Mouse (Mus musculus) layer of hippocampus, adult 2 months (tissue): Measurements from ENCODE around the gene Nfe2l2. TPM values are rescaled to one million over a fixed set of nuclear protein-coding genes. Genes with fewer than 3 reads are reported as not detected.
A peak's percentile ranks its signal among the peaks of the same experiment; 100 is the strongest.

Experiments used
- DNase-seq, 2 experiments: peaks; one replicate each; pipeline ENCODE4 v3.0.0; 2022; ENCODE audit warnings: low spot score in 2 of 2
- H3K27ac ChIP-seq: fragments of 200-600 bp; 2 replicates; pipeline ENCODE4 v1.8.1; 2022
- H3K4me3 ChIP-seq: fragments of 200-600 bp; 2 replicates; pipeline ENCODE4 v1.8.1; 2022; ENCODE audit warnings: mild to moderate bottlenecking
- CTCF ChIP-seq: fragments of 200-600 bp; conservative IDR thresholded peaks from 2 replicates; pipeline ENCODE4 v1.8.1; 2022; ENCODE audit warnings: antibody characterized with exemption, mild to moderate bottlenecking, moderate library complexity
- total RNA-seq, 2 experiments: library from RNA; stranded (reverse); gene quantifications; 2 replicates each; pipeline ENCODE4 v1.2.3; 2021

Gene Nfe2l2
- total RNA-seq, 2 experiments from 2014 or later = 12.6 to 13.6 TPM

DNA sequence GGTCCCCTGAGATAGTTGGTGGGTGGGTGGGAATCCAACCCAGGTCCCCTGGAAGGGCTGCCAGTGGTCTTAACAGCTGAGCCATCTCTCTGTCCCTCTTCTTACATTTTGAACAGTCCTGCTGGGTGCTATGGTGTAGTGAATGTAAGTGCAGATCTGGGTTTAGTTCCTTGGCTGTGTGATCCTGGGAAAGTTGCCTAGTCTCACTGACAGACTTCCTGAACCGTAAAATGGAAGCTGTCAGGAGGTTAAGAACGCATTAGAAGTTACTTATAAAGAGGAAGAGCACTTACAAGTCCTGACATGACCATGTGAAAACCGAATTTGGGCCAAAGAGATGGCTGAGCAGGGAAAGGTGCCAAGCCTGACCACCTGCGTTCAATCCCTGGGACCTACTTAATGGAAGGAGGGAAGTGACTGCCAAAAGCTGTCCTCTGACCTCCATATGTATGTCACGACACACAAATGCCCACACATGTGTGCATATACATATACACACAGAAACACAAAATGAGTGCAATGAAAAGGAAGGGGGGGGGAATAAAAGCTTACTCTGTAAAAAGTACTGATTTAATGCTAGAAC lies 20.5 kb upstream of the Nfe2l2 start:
- H3K4me3 ChIP-seq = no peak overlapping the region
- no peak for DNase-seq
- TF ChIP-seq CTCF = no peak
- H3K27ac ChIP-seq = no peak overlapping the region

DNA sequence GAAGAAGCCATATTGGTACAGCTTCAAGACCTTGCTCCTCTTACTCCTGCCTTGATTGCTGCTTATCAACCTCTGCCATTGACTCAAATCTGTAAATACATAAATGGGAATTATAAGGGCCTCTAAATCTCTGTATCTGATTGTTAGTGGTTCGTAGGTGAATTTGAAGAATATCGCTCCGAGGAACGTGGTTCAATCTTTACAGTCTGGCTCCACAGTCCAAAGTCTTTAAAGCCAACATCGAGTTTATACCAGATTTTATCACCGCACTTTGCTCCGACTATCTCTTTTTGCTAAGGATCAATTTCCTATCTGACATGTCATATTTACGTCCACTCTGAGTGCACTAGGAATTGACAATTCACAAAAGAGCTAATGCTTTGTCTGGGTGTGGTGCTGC lies 19.0 kb upstream of the Nfe2l2 start:
- no peak for DNase-seq
- no peak overlapping the region for H3K4me3 ChIP-seq
- TF ChIP-seq CTCF = no peak
- no peak overlapping the region for H3K27ac ChIP-seq

DNA sequence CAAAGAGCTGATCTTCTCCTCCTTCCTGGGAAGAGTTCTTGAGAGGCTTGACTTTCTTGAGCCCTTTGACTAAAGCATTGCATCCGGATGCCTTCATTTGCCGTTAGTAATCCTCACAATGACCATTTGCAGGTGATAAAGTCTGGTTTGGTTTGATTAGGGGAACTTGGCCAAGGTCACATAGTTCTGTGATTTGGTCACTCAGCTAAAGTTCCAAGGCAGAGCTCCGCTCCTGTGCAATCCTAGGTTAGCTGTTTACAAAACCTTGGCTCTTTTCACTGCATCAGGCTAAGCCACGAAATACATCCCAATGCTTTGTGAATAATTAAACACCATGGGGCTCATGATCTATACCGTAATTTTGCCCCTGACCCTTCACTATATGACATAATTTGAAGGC lies 18.5 kb upstream of the Nfe2l2 start:
- DNase-seq = no peak
- no peak for TF ChIP-seq CTCF
- H3K27ac ChIP-seq = no peak overlapping the region

GRCm38 (mm10) chr2:75720236-75721027 lies 16.0 kb upstream of the Nfe2l2 start:
- DNase-seq = no peak
- TF ChIP-seq CTCF = no peak
- Histone ChIP-seq H3K27ac (no peak overlapping the region), H3K4me3 (no peak overlapping the region)

More for the DNA sequence above, 18.5 kb upstream of the Nfe2l2 start:
- H3K4me3 ChIP-seq = no peak overlapping the region

DNA sequence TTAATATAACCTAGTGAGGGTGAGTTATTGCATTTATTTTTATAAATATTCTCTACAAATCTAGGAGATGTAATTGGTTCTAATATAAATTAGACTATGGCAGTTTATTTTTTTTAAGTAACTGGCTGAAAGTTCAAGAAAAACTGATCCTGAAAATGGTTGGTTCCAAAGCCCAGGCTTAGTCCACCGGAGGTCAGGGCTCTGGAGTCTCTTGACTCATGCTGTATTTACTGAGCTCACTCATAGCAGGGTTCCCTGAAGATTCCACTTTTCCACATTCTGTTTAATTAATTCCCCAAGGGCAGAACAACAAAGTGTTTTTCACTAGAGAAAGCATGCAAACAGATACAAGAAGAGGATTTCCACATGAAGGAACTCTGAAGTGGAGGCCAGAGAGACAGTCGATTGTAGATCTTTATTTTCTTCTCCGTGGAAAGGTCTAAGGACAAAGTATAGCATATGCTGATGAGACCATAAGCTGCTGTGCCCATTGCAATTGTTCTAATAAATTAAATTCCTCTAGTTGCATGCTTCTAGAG lies 15.0 kb upstream of the Nfe2l2 start:
- no peak for DNase-seq
- Histone ChIP-seq H3K4me3 (no peak overlapping the region), H3K27ac (no peak overlapping the region)
- TF ChIP-seq CTCF = no peak

- no peak for DNase-seq
- Histone ChIP-seq H3K27ac (no peak overlapping the region), H3K4me3 (no peak overlapping the region)
- TF ChIP-seq CTCF = no peak
Observed at GRCm38 (mm10) chr2:75716046-75717016, 11.9 kb upstream of the Nfe2l2 start.

GRCm38 (mm10) chr2:75714766-75715165 lies 10.3 kb upstream of the Nfe2l2 start:
- no peak for TF ChIP-seq CTCF
- Histone ChIP-seq H3K4me3 (no peak overlapping the region), H3K27ac (no peak overlapping the region)
- DNase-seq = no peak

DNA sequence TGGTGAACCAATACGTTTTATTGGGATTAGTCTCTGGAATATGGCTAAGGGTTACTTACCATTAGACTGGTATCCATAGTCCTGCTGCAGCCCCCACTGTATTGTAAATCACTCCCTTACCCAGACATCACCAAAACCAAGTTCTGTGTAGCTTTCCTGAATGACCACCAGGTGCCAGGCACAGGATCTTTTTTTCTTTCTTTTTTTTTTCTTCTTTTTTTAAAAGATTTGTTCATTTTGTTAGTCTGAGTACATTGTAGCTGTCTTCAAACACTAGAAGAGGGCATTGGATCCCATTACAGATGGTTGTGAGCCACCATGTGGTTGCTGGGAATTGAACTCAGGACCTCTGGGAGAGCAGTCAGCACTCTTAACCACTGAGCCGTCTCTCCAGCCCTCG lies 8.6 kb upstream of the Nfe2l2 start:
- no peak overlapping the region for H3K27ac ChIP-seq
- TF ChIP-seq CTCF = peak; percentile 23; the same call in 1 of the 2 replicates
- no peak overlapping the region for H3K4me3 ChIP-seq
- no peak for DNase-seq

- no peak for TF ChIP-seq CTCF
- H3K27ac ChIP-seq = no peak overlapping the region
- no peak for DNase-seq
- no peak overlapping the region for H3K4me3 ChIP-seq
Observed at GRCm38 (mm10) chr2:75707420-75707819, 3.0 kb upstream of the Nfe2l2 start.

DNA sequence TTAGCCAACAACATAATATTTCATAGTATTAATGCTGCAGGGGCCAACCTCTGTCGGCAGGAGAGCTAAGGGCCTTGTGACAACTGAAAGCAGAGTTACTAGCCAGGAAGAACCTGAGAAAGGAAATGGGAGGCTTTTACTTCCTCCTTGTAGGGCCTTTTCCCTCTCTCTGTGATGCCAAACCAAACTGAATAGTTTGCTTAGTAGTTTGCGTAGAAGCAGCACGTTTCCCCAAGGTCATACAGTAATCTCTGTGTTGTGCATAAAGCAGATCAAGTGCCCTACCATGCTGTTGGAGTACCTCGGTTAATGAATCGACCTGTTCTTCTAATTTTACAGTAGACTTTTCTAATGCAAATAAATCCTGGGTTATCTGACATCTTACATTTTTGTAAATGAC lies 2.0 kb upstream of the Nfe2l2 start:
- Histone ChIP-seq H3K4me3 (no peak overlapping the region), H3K27ac (no peak overlapping the region)
- TF ChIP-seq CTCF = no peak
- no peak for DNase-seq

DNA sequence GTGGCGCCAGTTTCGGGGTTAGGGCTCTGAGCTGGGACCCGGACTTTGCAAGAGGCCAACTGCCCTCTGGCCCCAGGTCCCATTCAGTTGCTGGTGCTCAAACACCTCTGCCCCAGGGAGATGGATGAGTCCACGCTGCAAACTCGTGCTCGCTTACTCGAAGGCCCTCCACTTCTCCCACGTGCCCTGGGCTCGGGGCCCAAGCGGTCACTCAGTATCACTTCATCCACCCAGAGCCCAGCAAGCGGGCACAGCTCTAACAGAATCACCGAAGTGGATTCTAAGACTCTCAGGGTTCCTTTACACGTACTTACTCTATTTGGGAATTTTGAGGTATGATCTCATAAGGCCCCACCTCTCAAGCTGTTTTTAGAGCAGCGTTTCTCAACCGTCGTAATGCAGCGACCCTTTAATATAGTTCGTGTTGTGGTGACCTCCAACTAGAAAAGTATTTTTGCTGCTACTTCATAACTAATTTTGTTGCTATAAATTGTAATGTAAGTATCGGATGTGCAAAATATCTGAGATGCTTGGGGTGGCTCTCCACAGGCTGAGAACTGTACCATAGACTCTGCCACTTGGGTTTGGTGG lies 816 bp upstream of the Nfe2l2 start:
- Histone ChIP-seq H3K27ac (peak overlapping the region; percentile 93), H3K4me3 (peak overlapping the region; percentile 74)
- TF ChIP-seq CTCF = 0 out of 2 replicates have a peak, but pooled peaks have one; percentile 5
- DNase-seq = no peak
